Mouse (Mus musculus) stomach, embryonic 15.5 days (tissue): Measurements from ENCODE around the gene Mansc1. TPM values are rescaled to one million over a fixed set of nuclear protein-coding genes. Genes with fewer than 3 reads are reported as not detected.
A peak's percentile ranks its signal among the peaks of the same experiment; 100 is the strongest.

Experiments used
- ATAC-seq: fragments of 200-750 bp; cut with Nextera tagmentation; 2 replicates; pipeline ENCODE4 v1.8.0; 2017; ENCODE audit warnings: low read depth, moderate number of reproducible peaks, moderate TSS enrichment; ENCODE audit not compliant: insufficient read depth, low FRiP score
- H3K27ac ChIP-seq: fragments of 300-500 bp; sonication (generic); 2 replicates; pipeline ENCODE4 v1.5.1; 2015; ENCODE audit warnings: mild to moderate bottlenecking, inconsistent platforms
- H3K27me3 ChIP-seq: fragments of 300-500 bp; sonication (generic); replicated peaks from 2 replicates; pipeline ENCODE4 v1.6.1; 2015; ENCODE audit warnings: inconsistent platforms
- H3K36me3 ChIP-seq: fragments of 300-500 bp; sonication (generic); 2 replicates; pipeline ENCODE4 v1.6.1; 2015; ENCODE audit warnings: inconsistent platforms
- H3K4me1 ChIP-seq: fragments of 300-500 bp; sonication (generic); 2 replicates; pipeline ENCODE4 v1.6.1; 2015; ENCODE audit warnings: inconsistent platforms
- H3K4me2 ChIP-seq: fragments of 300-500 bp; sonication (generic); 2 replicates; pipeline ENCODE4 v1.6.1; 2015; ENCODE audit warnings: mild to moderate bottlenecking, inconsistent platforms
- H3K4me3 ChIP-seq: fragments of 300-500 bp; sonication (generic); replicated peaks from 2 replicates; pipeline ENCODE4 v1.5.1; 2015; ENCODE audit warnings: inconsistent platforms
- H3K9ac ChIP-seq: fragments of 300-500 bp; sonication (generic); 2 replicates; pipeline ENCODE4 v1.6.1; 2015; ENCODE audit warnings: inconsistent platforms
- H3K9me3 ChIP-seq: fragments of 300-500 bp; sonication (generic); 2 replicates; pipeline ENCODE4 v1.6.1; 2016; ENCODE audit warnings: inconsistent platforms
- WGBS: fragments of 180-500 bp; shearing (Covaris S2); methylation state at CpG from one replicate; pipeline ENCODE4 v1.1.7; 2015; 5-methylcytosine and 5-hydroxymethylcytosine counted together
- polyA plus RNA-seq: library from polyadenylated mRNA; unstranded; fragments of >200 nt; fragmentation: Nextera tagmentation; extraction: Ambion mirVana; gene quantifications from 2 replicates; pipeline ENCODE4 v1.2.1, GENCODE M21; 2015

The Mansc1 gene
- polyA plus RNA-seq, 1 experiment from 2014 or later: 8.2 TPM

DNA sequence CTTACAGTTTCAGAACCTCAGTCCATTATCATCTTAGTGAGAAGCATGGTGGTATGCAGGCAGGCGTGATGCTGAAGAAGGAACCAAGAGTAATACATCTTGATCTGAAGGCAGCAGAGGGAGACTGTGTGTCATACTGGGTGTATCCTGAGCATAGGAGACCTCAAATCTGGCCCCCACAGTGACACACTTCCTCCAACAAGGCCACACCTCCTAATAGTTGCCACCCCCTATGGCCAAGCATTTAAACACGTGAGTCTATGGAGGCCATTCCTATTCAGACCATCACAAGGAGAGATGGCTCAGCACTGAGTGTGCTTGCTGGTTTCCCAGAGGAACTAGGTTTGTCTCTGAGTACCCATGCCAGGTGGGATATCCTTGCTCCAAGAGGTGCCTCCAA lies 40.7 kb downstream of the Mansc1 start:
- WGBS: 72% methylated on average over 2 of the region's 2 CpGs

DNA sequence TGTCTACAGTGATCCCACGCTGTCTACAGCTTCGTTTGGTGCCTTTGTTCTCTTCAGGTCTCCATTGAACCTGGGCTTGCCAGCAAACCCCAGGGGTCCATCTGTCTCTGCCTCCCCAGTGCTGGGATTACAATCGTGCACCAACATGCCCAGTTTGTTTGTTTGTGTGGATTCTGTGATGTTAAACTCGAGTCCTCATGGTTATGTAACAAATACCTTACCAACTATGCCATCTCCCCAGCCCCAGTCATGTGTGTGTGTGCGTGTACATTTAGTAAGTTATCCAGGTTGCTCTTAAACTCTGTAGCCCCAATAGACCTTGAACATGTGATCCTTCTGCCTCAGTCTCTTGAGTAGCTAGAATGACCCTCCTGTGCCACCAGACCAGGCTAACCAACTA lies 46.0 kb downstream of the Mansc1 start:
- Histone ChIP-seq H3K27me3 (no peaks in the 10 kb centered on the region), H3K27ac (no peak overlapping the region), H3K4me1 (no peaks in the 10 kb centered on the region), H3K36me3 (no peaks in the 10 kb centered on the region), H3K4me2 (no peak overlapping the region), H3K9me3 (no peaks in the 10 kb centered on the region), H3K9ac (no peak overlapping the region), H3K4me3 (no peak overlapping the region)
- no peak for ATAC-seq
- 82% methylated on average over 5 of the region's 5 CpGs for WGBS

More for the DNA sequence above, 40.7 kb downstream of the Mansc1 start:
- no peaks in the 10 kb centered on the region for H3K4me1 ChIP-seq
- H3K27me3 ChIP-seq: no peaks in the 10 kb centered on the region
- no peak for ATAC-seq
- H3K9ac ChIP-seq: no peak overlapping the region
- H3K4me3 ChIP-seq: no peak overlapping the region
- no peak overlapping the region for H3K4me2 ChIP-seq
- H3K36me3 ChIP-seq: no peaks in the 10 kb centered on the region
- H3K27ac ChIP-seq: no peak overlapping the region
- H3K9me3 ChIP-seq: no peaks in the 10 kb centered on the region

DNA sequence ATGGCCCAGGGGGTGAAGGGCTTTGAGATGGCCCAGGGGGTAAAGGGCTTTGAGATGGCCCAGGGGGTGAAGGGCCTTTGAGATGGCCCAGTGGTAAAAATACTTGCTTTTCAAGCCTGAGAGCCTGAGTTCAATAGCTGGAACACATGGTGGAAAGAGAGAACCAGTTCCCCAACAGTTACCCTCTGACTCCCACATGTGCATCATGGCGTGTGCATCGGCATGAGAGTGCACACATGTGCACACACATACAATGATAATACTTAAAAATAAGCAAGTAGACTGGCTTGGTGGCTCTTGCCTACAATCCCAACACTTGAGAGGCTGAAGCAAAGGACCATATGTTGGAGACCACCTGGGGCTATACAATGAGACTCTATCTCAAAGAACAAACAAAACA lies 47.7 kb downstream of the Mansc1 start:
- WGBS: 95% methylated on average over 2 of the region's 2 CpGs
- H3K4me2 ChIP-seq: no peak overlapping the region
- H3K4me1 ChIP-seq: no peaks in the 10 kb centered on the region
- H3K27ac ChIP-seq: no peak overlapping the region
- no peaks in the 10 kb centered on the region for H3K36me3 ChIP-seq
- no peak for ATAC-seq
- H3K4me3 ChIP-seq: no peak overlapping the region
- no peaks in the 10 kb centered on the region for H3K9me3 ChIP-seq
- no peaks in the 10 kb centered on the region for H3K27me3 ChIP-seq
- no peak overlapping the region for H3K9ac ChIP-seq

DNA sequence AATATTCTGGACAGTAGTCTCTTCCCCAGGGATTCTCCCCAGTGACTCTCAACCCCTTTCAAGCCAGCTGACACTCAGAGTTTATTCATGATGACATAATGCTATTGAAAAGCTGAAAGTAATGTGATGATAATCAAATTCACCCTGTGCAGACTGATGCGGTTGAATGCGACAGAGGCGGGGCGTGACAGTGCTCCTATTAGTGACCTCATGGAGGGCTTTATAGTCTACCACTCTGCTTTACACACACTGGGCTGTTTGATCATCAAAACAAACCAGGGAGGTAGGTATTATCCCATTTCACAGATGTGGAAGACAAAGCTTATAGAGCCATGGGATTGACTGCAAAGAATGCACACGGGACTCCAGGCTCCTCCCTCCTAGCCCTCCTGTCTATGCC lies 50.2 kb downstream of the Mansc1 start:
- Histone ChIP-seq H3K27ac (no peak overlapping the region), H3K9ac (no peak overlapping the region), H3K4me2 (no peak overlapping the region), H3K27me3 (no peaks in the 10 kb centered on the region), H3K4me1 (no peaks in the 10 kb centered on the region), H3K4me3 (no peak overlapping the region), H3K36me3 (no peaks in the 10 kb centered on the region), H3K9me3 (no peaks in the 10 kb centered on the region)
- 82% methylated on average over 5 of the region's 5 CpGs for WGBS
- no peak for ATAC-seq

DNA sequence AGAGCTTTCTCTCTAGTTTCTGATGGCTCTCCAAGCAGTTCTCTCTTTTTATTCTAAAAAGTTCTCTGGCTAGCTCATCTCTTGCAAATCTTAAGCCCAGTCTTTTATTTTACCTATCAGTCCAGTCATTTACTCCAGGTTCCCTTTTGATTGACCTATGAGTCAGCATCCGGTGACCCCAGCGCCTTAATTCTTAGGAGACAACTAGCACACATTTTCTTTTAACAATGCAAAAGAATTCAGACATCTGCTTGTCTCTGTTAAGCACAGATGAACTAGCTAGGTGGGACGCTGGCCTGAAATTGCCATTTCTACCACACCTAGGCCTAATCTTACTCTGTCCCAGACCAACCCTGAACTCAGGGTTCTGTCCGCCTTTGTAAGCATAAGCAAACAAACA lies 52.8 kb downstream of the Mansc1 start:
- 90% methylated on average over 4 of the region's 4 CpGs for whole genome bisulfite sequencing
- Histone ChIP-seq H3K9me3 (no peaks in the 10 kb centered on the region), H3K4me2 (no peak overlapping the region), H3K4me3 (no peak overlapping the region), H3K36me3 (no peaks in the 10 kb centered on the region), H3K27me3 (no peaks in the 10 kb centered on the region), H3K27ac (no peak overlapping the region), H3K9ac (no peak overlapping the region), H3K4me1 (no peaks in the 10 kb centered on the region)
- ATAC-seq: no peak

DNA sequence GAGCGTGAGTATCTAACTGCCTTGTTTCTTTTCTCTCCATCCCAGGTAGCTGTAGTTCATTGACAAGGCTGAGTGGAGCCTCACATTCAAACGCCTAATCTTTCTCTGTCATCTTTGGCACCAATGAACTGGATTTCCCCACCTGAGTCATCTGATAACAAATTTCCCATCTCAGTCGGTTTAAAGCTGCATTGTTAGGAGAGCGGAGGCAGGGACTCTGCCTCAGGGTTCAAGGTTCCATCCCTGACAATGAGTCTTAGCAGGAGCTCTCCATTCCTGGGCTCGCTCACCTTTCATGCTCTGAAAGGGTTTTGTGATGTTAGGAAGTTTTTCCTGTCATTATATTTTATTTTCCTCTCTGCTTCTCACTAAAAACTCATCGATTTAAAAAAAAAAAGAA lies 54.2 kb downstream of the Mansc1 start:
- Histone ChIP-seq H3K9me3 (no peaks in the 10 kb centered on the region), H3K36me3 (no peaks in the 10 kb centered on the region), H3K9ac (no peak overlapping the region), H3K27ac (no peak overlapping the region), H3K4me1 (no peaks in the 10 kb centered on the region), H3K4me2 (no peak overlapping the region), H3K27me3 (no peaks in the 10 kb centered on the region), H3K4me3 (no peak overlapping the region)
- 62% methylated on average over 6 of the region's 6 CpGs for WGBS
- no peak for ATAC-seq

DNA sequence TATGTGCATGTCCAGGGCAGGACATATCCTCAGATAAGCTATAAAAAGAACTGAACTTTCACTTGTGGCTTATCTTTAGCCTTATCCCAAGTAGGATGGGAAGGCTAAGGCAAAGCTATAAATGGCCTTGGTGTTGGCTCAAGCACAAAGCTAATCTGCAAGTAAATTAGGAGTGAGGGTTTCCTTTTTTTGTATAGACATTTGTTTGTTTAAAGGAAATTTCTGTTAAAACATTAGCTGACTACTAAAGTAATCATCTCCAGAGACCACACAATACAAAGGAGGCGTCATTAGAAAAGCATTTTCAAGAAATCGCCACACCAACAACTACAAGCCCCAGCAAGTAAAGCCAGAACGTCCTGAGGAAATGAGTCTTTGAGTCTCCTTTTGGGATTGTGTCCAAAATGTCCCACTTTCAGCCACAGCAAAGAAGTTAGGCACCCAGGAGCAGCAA lies 57.0 kb downstream of the Mansc1 start:
- WGBS: 23% methylated on average over 3 of the region's 3 CpGs
- Histone ChIP-seq H3K9me3 (no peaks in the 10 kb centered on the region), H3K9ac (no peak overlapping the region), H3K4me3 (no peak overlapping the region), H3K27me3 (no peaks in the 10 kb centered on the region), H3K27ac (no peak overlapping the region), H3K36me3 (no peaks in the 10 kb centered on the region), H3K4me2 (no peak overlapping the region), H3K4me1 (no peaks in the 10 kb centered on the region)
- no peak for ATAC-seq

DNA sequence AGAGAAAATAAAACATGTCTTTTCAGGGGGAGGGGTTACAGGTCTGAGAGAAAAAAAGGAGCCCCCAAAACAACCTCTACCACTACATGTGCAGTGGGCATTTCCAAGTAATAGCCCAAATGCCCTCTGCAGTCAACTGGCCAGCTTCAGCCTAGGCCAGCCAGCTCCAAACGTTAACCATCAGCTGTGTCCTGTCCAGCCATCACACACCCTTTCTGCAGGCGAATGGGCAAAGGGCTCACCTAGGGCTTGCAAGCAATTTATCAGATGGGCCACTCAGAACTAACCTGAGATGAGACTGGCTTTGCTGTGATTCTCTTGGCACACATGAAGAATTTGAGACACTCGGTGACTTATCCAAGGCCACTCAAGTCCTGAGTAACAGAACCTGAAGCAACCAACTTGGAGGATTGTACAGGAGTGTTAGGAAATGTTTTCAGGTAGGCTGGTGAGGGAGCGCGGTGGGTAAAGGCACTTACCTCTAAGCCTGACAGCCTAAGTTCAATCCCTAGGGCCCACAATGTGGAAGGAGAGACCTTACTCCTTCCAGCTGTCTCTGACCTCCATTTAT lies 64.2 kb downstream of the Mansc1 start:
- H3K36me3 ChIP-seq: no peaks in the 10 kb centered on the region
- H3K4me1 ChIP-seq: 0 out of 2 replicates have a peak, but pooled peaks cover 9% of the 10 kb centered on the region
- no peaks in the 10 kb centered on the region for H3K27me3 ChIP-seq
- H3K27ac ChIP-seq: no peak overlapping the region
- no peak overlapping the region for H3K4me3 ChIP-seq
- WGBS: 74% methylated on average over 5 of the region's 5 CpGs
- H3K4me2 ChIP-seq: no peak overlapping the region
- H3K9ac ChIP-seq: no peak overlapping the region
- ATAC-seq: no peak
- no peaks in the 10 kb centered on the region for H3K9me3 ChIP-seq

DNA sequence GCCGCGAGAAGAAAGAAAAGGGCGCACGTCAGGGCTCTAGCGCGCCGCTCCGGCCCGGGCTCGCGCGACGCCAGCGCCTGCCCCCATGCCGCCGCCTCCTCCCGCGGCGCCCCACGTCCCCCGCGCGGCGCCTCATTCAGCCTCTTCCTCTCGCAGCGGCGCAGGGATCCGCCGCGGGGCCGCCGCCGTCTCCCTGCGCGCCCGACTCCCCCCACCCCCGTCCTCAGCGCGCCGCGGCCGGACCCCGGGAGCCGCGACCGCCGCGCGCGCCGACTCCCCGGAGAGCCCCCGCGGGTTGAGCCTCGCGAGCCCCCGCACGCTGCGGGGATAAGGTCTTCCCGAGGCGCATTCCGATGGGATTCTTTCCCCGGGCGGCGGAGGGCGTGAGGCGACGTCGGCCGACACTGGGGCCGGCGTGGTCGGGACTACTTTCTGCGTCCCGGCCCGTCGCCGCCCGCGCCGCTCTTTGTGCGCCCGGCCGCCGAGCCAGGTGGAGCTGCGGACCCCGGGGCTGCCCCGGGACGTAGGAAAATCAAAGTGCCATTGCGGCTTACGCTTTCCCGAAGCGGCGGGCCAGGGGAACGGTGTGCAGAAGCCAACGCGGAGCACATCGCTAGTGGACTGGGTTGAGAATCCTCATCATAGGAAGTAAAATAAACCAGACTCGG lies 65.3 kb downstream of the Mansc1 start, which contains the start of gene Lrp6:
Gene Lrp6 (minus strand): TSS at position 148 of the 668 bp plus-strand sequence.
- Histone ChIP-seq H3K4me3 (peak within 1 kb of the TSS; percentile 96), H3K4me1 (0 out of 2 replicates have a peak, but pooled peaks cover 9% of the 10 kb centered on the region), H3K27me3 (no peaks in the 10 kb centered on the region), H3K9ac (peak within 1 kb of the TSS; percentile 98), H3K36me3 (no peaks in the 10 kb centered on the region), H3K4me2 (peak within 1 kb of the TSS; percentile 70), H3K9me3 (no peaks in the 10 kb centered on the region), H3K27ac (peak within 1 kb of the TSS; percentile 98)
- peak; percentile 88 for ATAC-seq
- WGBS: under 1% methylated on average over 85 of the region's 99 CpGs

DNA sequence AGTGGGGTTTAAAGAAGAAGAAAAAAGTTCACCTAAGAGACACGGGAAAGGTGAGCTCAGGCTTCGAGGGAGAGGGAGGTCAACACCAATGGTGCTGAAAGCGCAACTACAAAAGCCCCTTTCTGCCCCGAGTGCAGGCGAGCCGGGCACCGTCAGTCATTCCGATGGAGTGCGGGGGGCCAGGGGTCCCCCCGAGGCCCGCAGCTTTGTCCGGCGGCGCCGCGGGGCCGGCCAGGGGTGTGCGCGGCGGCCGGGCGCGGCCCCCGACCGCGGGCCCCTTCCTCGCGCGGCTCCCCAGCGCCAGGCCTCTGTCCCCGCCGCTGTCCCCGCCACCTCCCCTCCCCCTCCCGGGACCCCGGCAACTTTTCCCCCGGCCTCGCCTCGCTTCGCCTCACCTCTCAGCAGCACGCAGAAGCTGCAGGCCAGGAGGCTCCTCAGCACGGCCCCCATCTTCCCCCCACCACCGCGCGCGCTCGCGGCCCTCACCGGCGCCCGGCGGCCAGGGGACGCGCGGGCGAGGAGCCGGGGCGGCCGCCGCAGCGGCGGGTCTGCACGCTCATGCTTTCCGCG lies 66.0 kb downstream of the Mansc1 start:
- Histone ChIP-seq H3K27ac (peak overlapping the region; percentile 98), H3K9me3 (no peaks in the 10 kb centered on the region), H3K4me2 (peak overlapping the region; percentile 70), H3K4me3 (peak overlapping the region; percentile 96), H3K27me3 (no peaks in the 10 kb centered on the region), H3K4me1 (0 out of 2 replicates have a peak, but pooled peaks cover 9% of the 10 kb centered on the region), H3K36me3 (no peaks in the 10 kb centered on the region), H3K9ac (peak overlapping the region; percentile 98)
- WGBS: under 1% methylated on average over 31 of the region's 64 CpGs
- peak; percentile 65 for ATAC-seq

DNA sequence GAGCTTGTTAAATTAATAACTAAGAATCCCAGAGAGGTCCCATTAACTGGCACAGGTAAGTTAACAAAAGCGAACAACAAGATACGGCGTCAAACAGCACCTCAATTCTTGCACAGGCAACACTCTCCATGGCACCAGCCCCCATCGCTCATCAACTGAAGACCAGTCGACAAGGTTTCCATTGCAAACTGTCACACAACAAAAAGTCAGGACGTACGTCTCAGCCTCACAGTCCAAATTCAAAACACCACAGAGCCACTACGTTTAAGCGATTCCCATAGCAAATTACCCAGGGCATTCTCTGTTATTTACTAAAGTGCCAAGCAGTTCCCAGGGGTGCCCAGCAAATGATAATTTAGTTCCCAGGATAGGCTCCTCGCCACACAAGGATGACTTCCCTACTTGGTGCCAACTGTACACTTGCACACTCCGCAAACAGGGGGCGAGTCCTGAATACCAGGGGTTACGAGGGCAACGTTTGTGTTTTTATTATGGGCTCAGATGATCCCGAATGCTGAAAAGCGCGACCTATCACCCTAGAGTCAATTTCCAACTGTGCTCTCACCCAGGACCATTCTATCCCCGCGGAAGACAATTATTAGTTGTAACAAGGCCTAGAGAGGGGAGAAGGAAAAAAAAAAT lies 66.6 kb downstream of the Mansc1 start:
- H3K36me3 ChIP-seq: no peaks in the 10 kb centered on the region
- no peak overlapping the region; the same call in 1 of the 2 replicates for H3K27ac ChIP-seq
- under 1% methylated on average over 19 of the region's 19 CpGs for WGBS
- H3K4me2 ChIP-seq: peak overlapping the region; percentile 70
- no peaks in the 10 kb centered on the region for H3K27me3 ChIP-seq
- ATAC-seq: no peak
- peaks cover 9% of the 10 kb centered on the region; the same call in 1 of the 2 replicates for H3K4me1 ChIP-seq
- peak overlapping the region; percentile 98 for H3K9ac ChIP-seq
- H3K4me3 ChIP-seq: peak overlapping the region; percentile 96
- H3K9me3 ChIP-seq: no peaks in the 10 kb centered on the region

DNA sequence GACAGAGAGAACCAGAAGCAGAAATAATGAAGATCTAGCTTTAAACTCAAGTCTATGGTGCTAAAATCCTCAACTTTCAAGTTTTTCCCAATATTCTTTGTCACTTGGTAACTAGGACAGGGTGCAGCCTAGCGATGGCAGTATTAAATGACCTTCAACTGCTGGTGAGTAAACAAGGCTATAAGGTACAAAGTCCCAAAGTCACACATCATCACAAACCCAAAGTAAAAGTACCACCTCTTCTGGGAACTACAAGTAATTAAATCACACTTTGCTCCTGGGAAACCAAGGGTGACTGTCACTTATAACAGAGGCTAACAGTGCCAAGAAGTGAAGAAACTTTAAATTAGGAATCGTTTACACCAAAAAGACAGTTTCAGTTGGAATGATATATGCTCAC lies 67.7 kb downstream of the Mansc1 start:
- H3K4me2 ChIP-seq: peak overlapping the region; percentile 70
- no peak for ATAC-seq
- no peaks in the 10 kb centered on the region for H3K9me3 ChIP-seq
- 33% methylated on average over 2 of the region's 2 CpGs for WGBS
- H3K4me3 ChIP-seq: no peak overlapping the region
- H3K9ac ChIP-seq: no peak overlapping the region
- no peaks in the 10 kb centered on the region for H3K36me3 ChIP-seq
- peaks cover 12% of the 10 kb centered on the region; the same call in 1 of the 2 replicates for H3K4me1 ChIP-seq
- H3K27ac ChIP-seq: no peak overlapping the region
- no peaks in the 10 kb centered on the region for H3K27me3 ChIP-seq
